Mouse (Mus musculus): ENCODE results near the gene Gabpb1.

Gabpb1 gene

DNA sequence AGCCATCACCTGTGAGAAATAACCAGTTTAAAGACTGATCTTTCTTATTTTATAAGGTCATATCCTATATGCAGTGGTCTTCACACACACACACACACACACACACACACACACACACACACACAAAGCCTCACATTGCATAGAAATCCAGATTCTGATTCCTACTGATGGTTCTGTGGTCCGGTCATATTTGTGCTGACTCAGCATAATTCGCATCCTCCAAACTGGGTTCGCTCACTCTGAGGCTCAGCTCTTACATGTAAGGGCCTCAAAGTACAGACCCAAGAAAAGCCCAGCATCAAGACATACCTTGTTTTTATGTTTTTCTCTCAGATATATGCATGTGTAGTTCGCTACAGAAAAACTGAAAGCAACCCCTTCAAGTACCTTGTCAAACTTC lies 84.8 kb downstream of the Gabpb1 start:
- DNase-seq, result no peak

DNA sequence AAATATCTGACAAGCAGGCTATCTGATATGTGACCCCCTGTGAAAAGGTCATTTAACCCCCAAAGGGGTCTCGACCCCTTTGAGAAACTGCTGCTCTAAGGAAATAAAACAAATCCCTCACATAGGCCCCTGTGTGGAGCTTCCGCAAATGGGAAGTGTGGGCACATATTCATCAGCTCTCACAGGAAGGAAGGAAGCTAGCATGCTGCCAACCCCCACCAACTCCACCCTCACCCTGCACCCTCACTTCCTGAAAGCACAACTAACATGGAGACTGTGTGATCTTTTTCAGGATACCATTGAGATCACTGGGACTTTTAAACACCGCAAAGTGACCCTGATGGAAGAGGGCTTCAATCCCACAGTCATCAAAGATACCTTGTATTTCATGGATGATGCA lies 88.7 kb downstream of the Gabpb1 start:
- DNase-seq, result no peak

DNA sequence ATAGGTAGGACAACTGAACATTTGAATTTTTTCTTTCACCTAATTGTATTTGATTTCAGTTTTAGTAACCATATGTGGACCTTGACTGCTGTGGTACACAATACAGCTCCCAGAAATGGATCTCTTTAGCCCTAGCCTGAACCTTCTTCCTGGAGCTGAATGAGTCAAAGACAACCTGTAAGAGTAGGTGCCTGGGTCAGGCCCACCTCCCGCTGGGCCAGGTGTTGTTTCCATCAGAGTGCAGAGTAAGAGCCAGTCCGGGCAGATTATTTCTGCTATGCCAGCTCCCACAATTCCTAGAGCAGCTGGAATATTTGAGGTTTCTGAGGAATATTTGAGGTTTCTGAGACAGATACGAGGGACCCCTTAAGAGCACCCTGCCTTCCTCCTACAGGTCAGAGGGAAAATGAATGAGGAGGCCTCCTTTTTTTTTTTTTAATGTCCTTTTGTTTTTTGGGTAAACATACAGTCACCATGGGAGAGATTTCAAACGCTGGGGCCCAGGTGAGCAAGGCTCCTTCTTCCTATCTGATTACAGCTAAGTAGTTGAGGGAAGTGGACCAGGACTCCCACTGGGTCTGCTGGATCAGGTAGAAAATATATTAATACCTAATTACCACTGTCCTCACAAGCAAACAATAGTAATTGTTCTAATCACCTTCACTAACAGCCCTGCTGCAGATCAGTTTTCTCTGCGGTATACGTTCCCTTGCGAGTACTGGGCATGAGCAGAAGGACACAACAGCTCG lies 91.3 kb downstream of the Gabpb1 start:
- no peak for DNase-seq

DNA sequence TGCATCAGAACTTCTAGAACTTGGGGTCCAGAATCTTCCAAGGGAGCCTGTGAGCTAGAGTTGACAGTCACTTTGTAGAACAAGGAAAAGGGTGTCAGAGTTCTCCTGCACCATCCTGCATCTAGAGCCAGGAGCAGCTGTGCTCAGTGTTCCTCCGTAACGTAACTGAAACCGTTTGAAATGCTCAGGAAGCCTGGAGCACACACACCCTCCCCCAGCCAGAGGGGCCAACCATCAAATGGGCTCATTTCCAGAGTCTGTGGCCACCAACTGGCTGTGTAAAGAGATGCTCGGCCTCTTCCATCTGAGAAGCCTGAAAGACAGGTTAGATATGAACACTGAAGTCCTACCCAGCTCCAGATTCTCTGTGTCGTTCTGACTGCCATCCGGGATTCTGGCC lies 92.2 kb downstream of the Gabpb1 start:
- no peak for DNase-seq

DNA sequence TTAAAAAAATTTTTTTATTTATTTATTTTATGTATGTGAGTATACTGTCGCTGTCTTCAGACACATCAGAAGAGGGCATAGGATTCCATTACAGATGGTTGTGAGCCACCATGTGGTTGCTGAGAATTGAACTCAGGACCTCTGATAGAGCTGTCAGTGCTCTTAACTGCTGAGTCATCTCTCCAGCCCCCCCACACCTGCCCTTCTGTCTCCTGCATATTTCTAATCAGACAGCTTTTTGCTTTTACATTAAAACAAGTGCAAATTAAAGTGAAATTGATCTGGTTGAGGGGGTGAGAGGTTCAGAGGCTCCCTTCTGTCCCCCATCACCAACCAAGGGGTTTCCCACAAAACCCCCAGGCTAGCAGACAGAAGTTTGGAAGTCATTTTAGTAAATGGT lies 96.9 kb downstream of the Gabpb1 start:
- DNase-seq, result no peak
